Mouse (Mus musculus) heart, adult 2 months (tissue): ENCODE measurements around the gene Pik3cd. TPM values are rescaled to one million over a fixed set of nuclear protein-coding genes. Genes with fewer than 3 reads are reported as not detected.

Experiments
- DNase-seq, 2 experiments: peaks; one replicate each; pipeline ENCODE4 v3.0.0; 2021
- H3K27ac ChIP-seq: fragments of 200-600 bp; 2 replicates; pipeline ENCODE4 v1.8.1; 2022
- H3K27me3 ChIP-seq: fragments of 200-500 bp; 2 replicates; pipeline ENCODE4 v1.6.1; 2012; ENCODE audit warnings: mild to moderate bottlenecking, low read length, inconsistent platforms, mixed read lengths; ENCODE audit not compliant: control insufficient read depth, insufficient read depth
- H3K36me3 ChIP-seq: fragments of 200-500 bp; 2 replicates; pipeline ENCODE4 v1.6.1; 2012; ENCODE audit warnings: low read length, inconsistent platforms; ENCODE audit not compliant: control insufficient read depth, insufficient read depth
- H3K4me1 ChIP-seq: fragments of 200-500 bp; 2 replicates; pipeline ENCODE4 v1.6.1; 2011; ENCODE audit warnings: low read length; ENCODE audit not compliant: control insufficient read depth, insufficient read depth
- H3K4me3 ChIP-seq: fragments of 200-600 bp; 2 replicates; pipeline ENCODE4 v1.8.1; 2022
- H3K79me2 ChIP-seq: fragments of 200-500 bp; replicated peaks from 2 replicates; pipeline ENCODE4 v1.6.1; 2012; ENCODE audit warnings: mild to moderate bottlenecking, inconsistent platforms, low read length, moderate library complexity, mixed read lengths; ENCODE audit not compliant: control insufficient read depth, insufficient read depth
- H3K9ac ChIP-seq: fragments of 200-500 bp; 2 replicates; pipeline ENCODE4 v1.6.1; 2012; ENCODE audit warnings: low read depth, mild to moderate bottlenecking, control low read depth, inconsistent platforms, low read length, mixed read lengths
- CTCF ChIP-seq: fragments of 200-600 bp; IDR thresholded peaks from 2 replicates; pipeline ENCODE4 v1.8.1; 2022; ENCODE audit warnings: antibody characterized with exemption, mild to moderate bottlenecking, moderate library complexity
- EP300 ChIP-seq: fragments of 200-500 bp; IDR thresholded peaks from 2 replicates; pipeline ENCODE4 v1.6.1; 2011; ENCODE audit warnings: low read depth, low read length, control low read depth; ENCODE audit not compliant: insufficient read depth
- POLR2A ChIP-seq: fragments of 200-500 bp; IDR thresholded peaks from 2 replicates; pipeline ENCODE4 v1.6.1; 2011; ENCODE audit warnings: mild to moderate bottlenecking, low read depth, low read length, control low read depth; ENCODE audit not compliant: insufficient read depth
- WGBS: fragments of 180-500 bp; shearing (Covaris S2); methylation state at CpG from one replicate; pipeline ENCODE4 v1.1.7; 2018; 5-methylcytosine and 5-hydroxymethylcytosine counted together
- intact Hi-C: fragments of 180-260 bp; cut with DNase I; formaldehyde crosslinking; loops from one replicate; pipeline ENCODE4 v1.15.1; 2025
- polyA plus RNA-seq: library from polyadenylated mRNA; depleted of rRNA; stranded (reverse); fragments of >200 nt; gene quantifications from 2 replicates; pipeline ENCODE4 v1.2.3, GENCODE M21; 2012
- total RNA-seq, 2 experiments: library from RNA; stranded (reverse); gene quantifications; 2 replicates each; pipeline ENCODE4 v1.2.3; 2021

Pik3cd gene
- total and polyA plus RNA-seq, 3 experiments = 3.4 to 4.7 (median 4.2) TPM

GRCm38 (mm10) chr4:149678006-149678405 lies 24.4 kb downstream of the Pik3cd start:
- 37% methylated on average over 1 of the region's 1 CpGs for WGBS
- TF ChIP-seq EP300 = no peak
- TF ChIP-seq POLR2A = no peak
- no peak for TF ChIP-seq CTCF
- peak overlapping the region; percentile 13 for H3K27ac ChIP-seq
- no peak overlapping the region for H3K9ac ChIP-seq
- no peaks in the 10 kb centered on the region for H3K36me3 ChIP-seq
- no peak for DNase-seq
- peaks cover 5% of the 10 kb centered on the region for H3K4me1 ChIP-seq
- no peak overlapping the region for H3K4me3 ChIP-seq
- intact Hi-C loops = no loop called here
- no peaks in the 10 kb centered on the region for H3K27me3 ChIP-seq
- H3K79me2 ChIP-seq = no peaks in the 10 kb centered on the region

- Histone ChIP-seq H3K27me3 (no peaks in the 10 kb centered on the region), H3K4me1 (peaks cover 5% of the 10 kb centered on the region), H3K79me2 (no peaks in the 10 kb centered on the region), H3K36me3 (no peaks in the 10 kb centered on the region), H3K4me3 (peak overlapping the region; percentile 65), H3K9ac (peak overlapping the region; percentile 61), H3K27ac (peak overlapping the region; percentile 36)
- 0 out of 2 replicates have a peak, but pooled peaks have one; percentile 8 for TF ChIP-seq POLR2A
- no peak for TF ChIP-seq CTCF
- peak; percentile 84 to 89 for DNase-seq
- intact Hi-C loops = no loop called here
- 6% methylated on average over 60 of the region's 60 CpGs for WGBS
Measured at GRCm38 (mm10) chr4:149675378-149676261, 26.8 kb downstream of the Pik3cd start.

- Histone ChIP-seq H3K4me1 (peaks cover 5% of the 10 kb centered on the region), H3K27ac (no peak overlapping the region), H3K9ac (peak overlapping the region; percentile 61), H3K79me2 (no peaks in the 10 kb centered on the region), H3K36me3 (no peaks in the 10 kb centered on the region), H3K4me3 (peak overlapping the region; percentile 65; the same call in 1 of the 2 replicates), H3K27me3 (no peaks in the 10 kb centered on the region)
- no peak for TF ChIP-seq POLR2A
- TF ChIP-seq CTCF = no peak
- TF ChIP-seq EP300 = no peak
- intact Hi-C loops = no loop called here
- DNase-seq = no peak
- 30% methylated on average over 8 of the region's 8 CpGs for WGBS
Measured at GRCm38 (mm10) chr4:149674814-149675377, 27.5 kb downstream of the Pik3cd start.

- no peaks in the 10 kb centered on the region for H3K36me3 ChIP-seq
- no peak overlapping the region for H3K27ac ChIP-seq
- TF ChIP-seq EP300 (no peak), POLR2A (no peak), CTCF (no peak)
- 94% methylated on average over 5 of the region's 5 CpGs for WGBS
- H3K4me1 ChIP-seq = no peaks in the 10 kb centered on the region
- intact Hi-C loops = no loop called here
- DNase-seq = no peak
- H3K79me2 ChIP-seq = no peaks in the 10 kb centered on the region
- H3K27me3 ChIP-seq = no peaks in the 10 kb centered on the region
- no peak overlapping the region for H3K9ac ChIP-seq
- H3K4me3 ChIP-seq = no peak overlapping the region
Measured at GRCm38 (mm10) chr4:149672747-149673146, 29.6 kb downstream of the Pik3cd start.

- Histone ChIP-seq H3K27ac (no peak overlapping the region), H3K4me1 (no peaks in the 10 kb centered on the region), H3K36me3 (no peaks in the 10 kb centered on the region), H3K9ac (no peak overlapping the region), H3K27me3 (no peaks in the 10 kb centered on the region), H3K4me3 (no peak overlapping the region), H3K79me2 (no peaks in the 10 kb centered on the region)
- no peak for TF ChIP-seq EP300
- TF ChIP-seq CTCF = no peak
- no peak for TF ChIP-seq POLR2A
- 98% methylated on average over 6 of the region's 6 CpGs for WGBS
- intact Hi-C loops = no loop called here
- no peak for DNase-seq
Measured at GRCm38 (mm10) chr4:149671175-149671574, 31.2 kb downstream of the Pik3cd start.

- H3K4me3 ChIP-seq = no peak overlapping the region
- TF ChIP-seq POLR2A (no peak), CTCF (no peak), EP300 (no peak)
- H3K27me3 ChIP-seq = no peaks in the 10 kb centered on the region
- 84% methylated on average over 6 of the region's 6 CpGs for WGBS
- no peaks in the 10 kb centered on the region for H3K36me3 ChIP-seq
- no peak overlapping the region for H3K9ac ChIP-seq
- intact Hi-C loops = no loop called here
- no peak for DNase-seq
- no peak overlapping the region for H3K27ac ChIP-seq
- no peaks in the 10 kb centered on the region for H3K79me2 ChIP-seq
- H3K4me1 ChIP-seq = no peaks in the 10 kb centered on the region; the same call in 1 of the 2 replicates
Measured at GRCm38 (mm10) chr4:149665692-149666090, 36.7 kb downstream of the Pik3cd start.
